Mouse (Mus musculus) natural killer cell, adult 2 months (primary cell): ENCODE results near the gene Adamts18.
"Not testable (repeated sequence)": the region's sequence is repeated elsewhere in the genome, so short reads cannot be mapped to it uniquely, and the experiment has no call there.

ENCODE experiments used
- DNase-seq, 2 experiments: peaks; one replicate each; pipeline ENCODE4 v3.0.0; 2022; ENCODE audit warnings: low spot score in 2 of 2

Adamts18 gene

GRCm38 (mm10) chr8:113838211-113838610 lies 10.3 kb downstream of the Adamts18 start:
- no peak for DNase-seq

DNA sequence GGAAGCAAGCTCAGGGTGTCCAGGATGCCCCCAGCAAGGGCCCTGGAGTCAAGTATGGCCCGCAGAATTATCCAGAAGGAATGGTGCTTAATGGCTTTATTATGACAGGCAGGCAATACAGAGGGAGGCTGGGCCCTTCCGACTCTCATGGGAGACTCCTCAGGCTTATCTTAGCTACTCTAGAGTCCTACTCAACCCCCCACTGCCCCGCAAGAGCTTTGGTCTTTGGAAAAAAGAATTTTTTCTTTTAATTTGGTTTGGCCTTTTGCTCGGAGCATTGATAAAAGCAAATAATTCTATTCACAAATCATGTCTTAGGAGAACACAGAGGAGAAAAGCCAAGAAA lies 11.0 kb downstream of the Adamts18 start:
- no peak for DNase-seq

DNA sequence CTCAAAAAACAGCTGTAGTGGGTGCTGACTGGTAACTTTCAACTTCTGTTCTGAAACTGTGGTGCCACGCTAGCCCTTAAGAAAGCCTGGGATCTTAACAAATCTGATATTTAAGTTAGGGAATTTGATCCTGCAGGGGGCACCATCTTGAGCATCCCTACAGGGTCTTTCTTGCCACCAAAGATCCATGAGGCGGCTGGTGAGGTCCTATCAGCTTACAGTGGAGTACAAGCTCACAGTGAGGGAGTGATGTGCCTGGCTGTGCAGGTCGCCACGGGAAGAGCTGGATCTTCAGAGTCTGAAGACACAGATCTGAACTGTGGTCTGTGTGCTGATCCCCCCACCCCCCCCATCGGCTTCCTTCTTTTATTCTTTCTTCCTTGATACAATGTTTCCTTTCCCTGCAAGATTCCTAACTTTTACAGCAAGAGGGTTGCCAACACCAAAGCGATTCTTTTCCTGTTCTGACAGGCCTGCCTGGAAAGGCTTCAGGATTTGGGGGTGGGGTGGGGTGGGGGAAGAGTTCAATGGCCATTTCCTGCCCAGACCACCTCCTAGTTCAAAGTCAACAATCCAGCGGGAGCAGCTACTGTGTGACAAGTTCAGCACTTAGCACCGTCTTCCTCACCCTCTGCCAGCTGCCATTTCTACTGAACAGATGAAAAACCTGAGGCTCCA lies 11.5 kb downstream of the Adamts18 start:
- no peak for DNase-seq

DNA sequence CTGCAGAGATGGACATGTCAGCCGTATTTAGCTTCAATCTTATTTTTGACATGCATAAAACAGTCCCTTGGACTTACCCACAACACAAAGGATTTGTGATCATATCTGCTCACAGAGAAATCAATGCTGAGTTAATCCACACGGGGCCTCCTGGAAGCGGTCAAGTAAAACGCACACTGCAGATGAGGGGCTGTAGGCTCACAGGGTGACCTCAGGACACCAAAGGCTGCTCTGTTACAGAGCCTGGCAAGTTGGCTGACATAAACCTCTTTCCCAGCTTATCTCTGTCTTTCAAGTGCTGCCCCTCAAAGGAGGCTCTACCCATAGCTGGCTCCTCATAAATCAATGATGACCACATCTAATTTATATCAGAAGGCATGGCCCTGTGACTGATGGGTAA lies 14.9 kb downstream of the Adamts18 start:
- no peak for DNase-seq

DNA sequence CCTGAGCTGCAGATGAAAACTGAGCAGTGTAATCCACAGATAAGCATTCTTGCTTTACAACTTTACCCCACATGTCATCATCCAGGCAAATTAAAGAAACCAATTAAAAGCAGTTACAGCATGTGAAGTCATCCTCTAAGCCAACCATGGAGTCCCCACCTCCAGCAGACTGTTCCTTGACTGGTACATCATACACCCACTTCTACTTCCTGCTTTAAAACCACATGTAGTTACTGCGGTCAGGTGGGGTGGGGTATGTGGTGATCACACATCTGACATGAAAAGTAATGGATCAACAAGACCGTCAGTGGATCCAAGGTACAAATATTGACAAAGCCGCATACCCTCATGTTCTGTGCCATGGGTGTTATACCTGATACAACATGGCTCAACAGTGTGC lies 21.3 kb downstream of the Adamts18 start:
- DNase-seq, result peak; percentile 8 to 45

DNA sequence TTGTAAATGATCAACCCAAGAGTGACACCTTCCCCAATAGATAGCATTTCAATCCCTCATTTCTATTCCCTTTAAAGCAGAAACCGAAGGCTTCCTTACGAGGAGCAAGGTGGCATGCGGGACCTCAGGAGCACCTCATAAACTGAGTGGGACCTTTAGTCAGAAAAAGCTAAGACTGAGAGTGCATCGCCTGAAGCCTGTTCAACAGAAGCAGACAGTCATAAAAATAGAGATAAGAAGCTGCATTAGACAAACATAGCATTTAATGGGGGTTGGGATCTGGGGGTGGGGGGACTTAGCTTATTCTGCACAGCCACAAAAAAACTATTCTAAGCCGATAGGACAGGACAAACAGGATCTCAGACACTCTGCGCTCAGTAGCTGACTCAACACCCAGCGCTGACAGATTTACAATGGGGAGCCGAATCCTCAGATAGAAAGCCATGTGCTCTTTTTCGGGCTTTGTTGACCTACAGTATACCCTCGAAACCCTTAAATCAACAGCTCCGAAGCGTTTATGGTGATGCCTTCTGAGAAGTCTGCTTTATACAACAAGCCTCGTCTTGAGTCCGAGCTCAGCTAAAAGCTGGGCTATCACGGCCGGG lies 27.5 kb downstream of the Adamts18 start:
- DNase-seq, result no peak

DNA sequence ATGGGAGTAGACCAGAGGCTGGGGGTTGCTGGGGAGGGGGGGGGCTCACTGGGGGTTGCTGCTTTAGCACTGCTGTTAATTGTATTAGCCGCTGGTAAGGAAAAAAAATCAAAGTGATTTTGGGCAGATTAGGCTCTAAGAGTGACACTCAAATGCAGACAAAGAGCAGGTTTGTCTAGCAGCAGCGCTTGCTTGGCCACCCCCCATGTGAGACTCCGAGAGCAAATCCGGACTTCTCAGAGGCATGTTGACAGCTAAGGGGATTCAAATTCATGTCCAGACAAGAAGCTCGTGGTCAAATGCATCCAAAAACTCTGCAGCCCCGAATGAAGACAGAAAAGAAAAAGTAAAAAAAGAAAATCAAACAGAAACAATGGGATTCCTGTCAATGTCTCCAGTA lies 34.6 kb downstream of the Adamts18 start:
- DNase-seq, result no peak

GRCm38 (mm10) chr8:113811521-113811920 lies 37.0 kb downstream of the Adamts18 start:
- no peak for DNase-seq

GRCm38 (mm10) chr8:113809929-113810328 lies 38.6 kb downstream of the Adamts18 start:
- no peak for DNase-seq

- DNase-seq, result no peak
Measured at GRCm38 (mm10) chr8:113803830-113804611, 44.5 kb downstream of the Adamts18 start.

DNA sequence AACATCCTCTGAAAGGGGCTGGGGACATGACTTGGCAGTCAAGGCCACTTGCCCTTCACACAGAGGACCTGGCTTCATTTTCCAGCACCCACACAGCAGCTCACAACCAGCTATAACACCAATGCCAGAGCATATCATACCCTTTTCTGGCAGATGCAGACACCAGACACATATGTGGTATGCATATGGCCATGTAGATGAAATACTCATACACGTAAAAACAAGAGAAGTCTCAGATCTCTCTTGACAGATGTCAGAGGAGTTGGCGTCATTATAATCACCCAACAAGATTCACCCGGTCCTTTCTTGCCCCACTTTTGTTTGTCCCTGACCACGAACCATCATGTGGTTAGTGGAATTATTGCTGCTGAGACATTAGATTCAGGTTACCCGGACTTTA lies 47.0 kb downstream of the Adamts18 start:
- no peak for DNase-seq

DNA sequence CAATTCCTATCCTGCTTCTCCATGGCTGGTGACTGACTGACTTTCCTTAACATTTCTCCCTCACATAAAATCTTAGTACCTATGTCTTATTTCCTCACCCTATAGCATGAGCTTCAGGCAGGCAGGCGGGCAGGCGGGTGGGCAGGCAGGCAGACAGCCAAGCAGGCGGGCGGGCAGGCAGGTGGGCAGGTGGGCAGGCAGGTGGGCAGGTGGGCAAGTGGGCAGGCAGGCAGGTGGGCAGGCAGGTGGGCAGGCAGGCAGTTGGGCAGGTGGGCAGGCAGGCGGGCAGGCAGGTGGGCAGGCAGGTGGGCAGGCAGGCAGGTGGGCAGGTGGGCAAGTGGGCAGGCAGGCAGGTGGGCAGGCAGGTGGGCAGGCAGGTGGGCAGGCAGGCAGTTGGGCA lies 48.0 kb downstream of the Adamts18 start:
- not testable (repeated sequence) for DNase-seq

DNA sequence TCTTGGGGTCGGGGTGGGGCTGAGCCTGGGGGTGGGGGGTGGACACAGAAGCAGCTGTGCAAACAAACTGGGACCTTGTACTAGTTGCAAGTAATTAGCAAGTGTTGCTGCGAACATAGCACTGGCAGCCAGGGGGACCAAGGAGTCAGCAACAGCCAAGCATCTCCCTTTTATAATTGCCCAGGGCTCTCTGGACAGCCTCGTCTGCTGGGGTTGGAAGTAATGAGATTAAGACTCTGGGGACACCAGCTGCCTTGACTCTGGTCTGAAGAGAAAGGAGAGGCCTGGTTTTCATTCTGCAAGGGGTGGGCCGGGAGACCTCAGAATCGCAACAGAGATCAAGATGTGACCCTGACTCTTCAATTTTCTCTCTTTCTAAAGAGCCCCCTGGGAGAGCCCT lies 49.0 kb downstream of the Adamts18 start:
- no peak for DNase-seq

GRCm38 (mm10) chr8:113791856-113792255 lies 56.7 kb downstream of the Adamts18 start:
- DNase-seq, result no peak

DNA sequence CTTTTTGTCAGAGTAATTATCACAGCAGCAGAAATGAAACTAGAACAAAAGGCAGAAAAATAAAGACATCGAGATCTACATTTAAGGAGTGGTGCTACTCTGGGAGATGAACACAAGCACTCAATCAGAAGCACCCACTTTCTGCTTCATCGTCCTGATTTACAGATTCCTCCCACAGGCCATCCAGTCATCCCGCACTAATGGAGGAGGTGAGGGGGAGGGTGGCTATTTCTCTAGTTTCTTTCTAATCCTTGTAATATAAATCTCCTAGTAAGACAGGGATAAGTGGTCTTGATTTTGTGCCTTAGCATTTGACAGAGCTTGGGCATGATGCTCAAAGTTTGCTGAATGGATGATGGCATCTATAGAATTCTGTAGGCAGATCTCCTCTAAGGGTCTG lies 57.5 kb downstream of the Adamts18 start:
- DNase-seq, result no peak

DNA sequence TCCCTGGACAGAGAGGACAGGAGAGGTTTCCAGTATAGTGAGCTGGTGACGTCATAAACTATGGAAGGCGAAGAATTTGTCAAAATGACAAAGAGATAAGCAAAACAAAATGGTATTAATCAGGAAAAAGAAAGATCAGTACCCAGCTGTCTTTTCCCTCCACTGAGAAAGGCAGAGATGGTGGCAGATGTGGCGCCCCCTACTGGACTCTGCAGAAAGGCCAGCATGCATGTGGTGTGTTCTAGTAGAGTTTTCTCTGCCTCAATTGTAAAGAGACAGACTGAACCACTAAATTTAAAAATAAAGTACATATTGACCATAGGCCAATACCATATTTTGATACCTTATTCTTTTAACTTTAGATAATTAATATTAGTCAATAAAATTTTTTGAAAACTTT lies 64.8 kb downstream of the Adamts18 start:
- no peak for DNase-seq

- no peak for DNase-seq
Measured at GRCm38 (mm10) chr8:113781554-113781953, 67.0 kb downstream of the Adamts18 start.

GRCm38 (mm10) chr8:113775361-113775760 lies 73.2 kb downstream of the Adamts18 start:
- no peak for DNase-seq

GRCm38 (mm10) chr8:113768861-113769410 lies 79.6 kb downstream of the Adamts18 start:
- no peak for DNase-seq

DNA sequence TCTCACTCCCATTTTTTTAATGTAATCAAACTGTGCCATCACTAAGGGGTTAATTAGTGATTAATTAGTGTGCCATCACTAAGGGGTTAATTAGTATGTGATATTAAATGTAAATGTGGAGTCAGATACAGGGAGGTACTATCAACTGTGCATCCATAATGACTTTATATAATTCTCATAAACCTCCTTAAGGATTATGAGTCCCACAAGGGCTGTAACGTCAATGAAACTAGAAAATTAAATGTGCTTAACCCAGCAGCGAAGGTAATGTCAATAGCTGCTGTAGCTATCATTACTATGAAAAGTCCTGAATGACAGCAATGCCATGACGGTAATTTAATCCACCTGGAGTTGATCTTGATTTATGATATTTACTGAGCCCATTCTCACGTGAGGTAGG lies 83.4 kb downstream of the Adamts18 start:
- DNase-seq, result no peak

DNA sequence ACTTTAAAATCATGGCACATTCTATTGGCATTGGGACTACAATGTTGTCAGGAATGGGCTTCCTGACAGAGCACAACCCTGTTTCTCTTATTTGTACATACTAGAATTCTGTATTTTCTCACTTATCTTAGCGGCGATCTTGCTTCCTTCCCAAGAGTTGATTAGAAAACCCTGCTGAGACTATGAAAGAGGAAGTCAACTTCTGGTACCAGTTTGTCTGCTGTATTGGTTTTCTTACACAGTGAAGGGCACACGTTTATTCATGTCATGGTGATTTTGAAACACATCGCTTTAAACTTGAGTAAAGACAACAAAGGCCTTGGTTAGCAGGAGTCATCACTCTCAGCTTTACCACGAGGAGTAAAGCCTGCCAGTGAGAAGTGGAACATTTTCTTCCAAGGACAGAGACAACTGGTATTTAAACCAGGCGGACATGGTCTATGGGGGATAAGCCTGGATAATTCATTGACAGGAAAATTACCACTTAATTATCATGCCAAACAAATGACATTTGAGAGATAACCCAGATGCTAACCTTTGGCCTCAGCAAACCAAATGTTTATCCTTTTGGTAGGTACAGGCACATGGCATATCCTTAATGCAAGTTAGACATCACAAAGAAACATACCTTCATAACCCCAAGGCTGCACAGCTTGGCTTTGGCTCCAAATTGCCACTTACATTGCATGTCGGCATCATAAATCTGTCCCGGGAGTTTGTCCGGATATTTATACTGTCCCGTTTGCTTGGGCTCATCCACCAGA lies 84.8 kb downstream of the Adamts18 start:
- no peak for DNase-seq

DNA sequence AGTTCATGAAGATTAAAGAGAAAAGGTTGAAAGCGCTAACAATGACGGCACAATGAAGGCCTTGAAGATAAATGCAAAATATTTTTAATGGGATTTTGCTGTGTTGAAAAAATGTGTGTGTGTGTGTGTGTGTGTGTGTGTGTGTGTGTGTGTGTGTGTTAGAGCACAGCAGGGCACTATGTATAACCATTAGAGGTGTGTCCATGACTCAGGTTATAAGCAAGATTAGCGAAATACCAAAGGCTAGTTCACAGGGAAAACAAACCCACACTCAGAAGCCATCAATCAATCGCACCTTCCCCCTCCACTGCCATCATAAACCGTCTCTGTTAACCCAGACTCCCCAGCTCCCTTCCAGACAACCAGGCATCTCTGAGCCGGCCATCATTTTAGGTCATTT lies 86.4 kb downstream of the Adamts18 start:
- DNase-seq, result no peak
